Mouse (Mus musculus): ENCODE data around the gene Klhl29.

DNA sequence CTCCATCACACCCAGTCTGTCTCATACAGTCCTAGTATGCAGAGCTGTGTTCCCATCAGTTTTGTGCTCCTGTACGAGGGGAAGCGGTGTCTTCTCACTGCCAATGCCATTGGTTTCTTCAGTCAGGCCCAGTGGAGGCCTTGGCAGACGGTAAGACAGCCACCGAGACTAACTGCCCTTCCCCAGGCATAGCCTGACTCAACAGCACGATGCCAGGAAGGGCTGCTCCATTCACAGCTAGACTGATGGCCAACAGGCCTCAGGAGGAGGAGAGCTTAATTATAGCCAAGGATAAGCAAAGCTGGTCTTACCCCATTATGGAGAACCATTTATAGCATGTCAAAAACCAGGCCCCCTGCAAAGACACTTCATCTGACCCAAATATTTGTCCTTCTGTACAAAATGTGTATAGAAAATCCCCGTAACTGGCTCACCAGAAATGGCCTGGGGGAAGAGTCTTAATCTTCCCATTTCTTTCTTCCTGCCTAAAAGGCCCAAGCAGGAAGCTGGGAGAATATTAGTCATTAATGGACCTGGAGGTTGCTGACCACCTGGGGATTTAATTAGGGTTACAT, 44.9 kb downstream of the Klhl29 start:
- TF ChIP-seq POLR2A (IDR thresholded peaks at IDR 0.05; ENCODE audit: borderline replicate concordance, low read depth, low read length), result no peak
- TF ChIP-seq CTCF (IDR thresholded peaks at IDR 0.05; ENCODE audit: low read depth, low read length), result no peak
